Mouse (Mus musculus) megakaryocyte, adult 5-6 weeks (primary cell): ENCODE measurements around the gene Pdgfc. TPM values are rescaled to one million over a fixed set of nuclear protein-coding genes. Genes with fewer than 3 reads are reported as not detected.

ENCODE experiments used
- ATAC-seq: 2 replicates; pipeline ENCODE4 v1.8.0; 2016; ENCODE audit warnings: mild to moderate bottlenecking, inconsistent platforms; ENCODE audit not compliant: poor library complexity, severe bottlenecking
- total RNA-seq, 2 experiments: library from RNA; stranded (forward) in 1 of 2; stranded (reverse) in 1 of 2; fragments of 153-499, 151-499 nt in 1 of 2; fragments of 221-1000, 200-1000 nt in 1 of 2; gene quantifications; 2 replicates each; pipeline versions ENCODE4 v1.2.3 to v1.2.4; 2015 to 2017

The Pdgfc gene
- total RNA-seq, 2 experiments from 2014 or later: not detected

DNA sequence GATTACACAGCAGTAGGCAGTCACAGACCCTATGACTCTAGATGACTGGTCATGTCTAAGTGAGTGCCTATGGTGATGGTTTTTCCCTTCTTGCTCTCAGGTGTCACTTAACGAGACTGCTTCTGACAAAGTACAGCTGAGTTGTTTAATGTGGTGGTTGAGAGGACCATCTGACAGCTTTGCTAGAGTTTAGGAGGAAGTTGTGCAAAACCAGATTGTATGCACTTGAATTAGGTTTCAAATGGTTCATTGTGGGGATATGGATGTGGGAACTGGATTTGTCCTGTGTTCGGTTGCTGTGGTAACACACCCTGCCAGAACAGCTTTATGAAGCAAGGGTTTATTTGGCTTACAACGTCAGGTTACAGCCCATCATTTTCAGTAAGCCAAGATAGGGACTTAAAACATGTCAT is 112.9 kb downstream of the Pdgfc start:
- 0 out of 2 replicates have a peak, but pooled peaks have one; percentile 35 for ATAC-seq

DNA sequence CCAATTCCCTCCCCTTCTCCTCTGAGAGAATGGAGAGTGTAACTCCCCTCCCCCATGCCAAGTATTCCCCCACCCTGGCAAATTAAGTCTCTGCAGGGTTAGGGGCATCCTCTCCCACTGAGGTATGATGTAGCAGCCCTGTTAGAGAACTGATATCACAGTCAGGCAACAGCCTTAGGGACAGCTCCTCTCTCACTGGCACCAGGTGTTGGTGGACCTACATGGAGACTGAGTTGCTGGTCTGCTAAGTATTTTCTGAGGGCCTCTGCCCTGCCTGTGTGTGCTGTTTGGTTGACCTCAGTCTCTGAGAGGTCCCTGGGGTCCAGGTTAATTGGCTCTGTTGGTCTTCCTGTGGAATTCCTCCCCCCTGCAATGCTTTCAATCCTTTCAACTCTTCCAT is 114.0 kb downstream of the Pdgfc start:
- ATAC-seq: no peak

- ATAC-seq: no peak
Measured at GRCm38 (mm10) chr3:81154420-81154819, 118.2 kb downstream of the Pdgfc start.

DNA sequence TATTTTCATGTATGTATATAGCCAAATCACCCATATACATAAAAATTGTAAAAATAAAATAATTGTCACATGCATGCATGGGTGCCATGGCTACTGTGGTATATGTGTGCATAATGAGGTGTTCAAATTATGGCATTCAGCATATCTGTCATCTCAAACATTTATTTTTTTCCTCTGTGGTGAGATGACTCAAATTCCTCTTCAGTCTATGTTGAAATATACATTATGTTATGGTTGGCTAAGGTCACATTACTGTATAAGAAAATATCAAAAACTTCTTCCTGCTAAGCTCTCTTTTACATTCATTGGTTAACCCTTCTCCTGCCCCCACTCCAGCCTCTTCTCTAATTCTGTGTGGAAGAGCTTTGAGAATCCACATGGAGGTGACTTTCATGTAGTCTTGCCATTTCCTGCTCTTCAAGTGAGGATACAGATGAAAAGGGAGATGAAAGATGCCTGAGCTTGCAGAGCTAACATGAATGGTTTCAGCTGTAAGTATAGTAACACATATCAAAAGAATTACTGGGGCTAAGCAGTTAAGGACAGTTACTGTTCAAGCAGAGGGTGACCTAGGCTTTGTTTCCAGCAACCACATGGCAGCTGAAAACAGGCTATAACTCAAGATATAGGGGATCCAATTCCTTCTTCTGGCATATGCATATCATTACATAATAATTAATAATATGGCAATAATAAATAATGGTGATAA is 124.4 kb downstream of the Pdgfc start:
- ATAC-seq: no peak

GRCm38 (mm10) chr3:81162129-81162528 is 125.9 kb downstream of the Pdgfc start:
- no peak for ATAC-seq

GRCm38 (mm10) chr3:81164091-81164490 is 127.9 kb downstream of the Pdgfc start:
- ATAC-seq: no peak

- ATAC-seq: no peak
Measured at GRCm38 (mm10) chr3:81170073-81170809, 134.0 kb downstream of the Pdgfc start.

DNA sequence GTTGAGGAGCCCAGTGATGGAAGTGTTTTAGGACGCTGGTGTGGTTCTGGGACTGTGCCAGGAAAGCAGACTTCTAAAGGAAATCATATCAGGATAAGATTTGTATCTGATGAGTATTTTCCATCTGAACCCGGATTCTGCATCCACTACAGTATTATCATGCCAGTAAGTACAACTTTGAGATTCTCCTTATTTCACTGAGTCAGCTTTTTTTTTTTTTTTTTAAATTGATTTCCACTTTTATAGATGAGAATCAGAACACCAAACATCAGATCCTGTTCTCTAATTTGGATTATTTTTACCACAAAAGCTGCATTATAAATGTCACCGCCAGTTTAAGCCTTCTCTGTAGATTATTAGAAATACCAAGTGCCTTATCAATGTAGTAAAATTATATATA is 138.6 kb downstream of the Pdgfc start:
- ATAC-seq: no peak

GRCm38 (mm10) chr3:81181319-81182013 is 145.2 kb downstream of the Pdgfc start:
- ATAC-seq: no peak

DNA sequence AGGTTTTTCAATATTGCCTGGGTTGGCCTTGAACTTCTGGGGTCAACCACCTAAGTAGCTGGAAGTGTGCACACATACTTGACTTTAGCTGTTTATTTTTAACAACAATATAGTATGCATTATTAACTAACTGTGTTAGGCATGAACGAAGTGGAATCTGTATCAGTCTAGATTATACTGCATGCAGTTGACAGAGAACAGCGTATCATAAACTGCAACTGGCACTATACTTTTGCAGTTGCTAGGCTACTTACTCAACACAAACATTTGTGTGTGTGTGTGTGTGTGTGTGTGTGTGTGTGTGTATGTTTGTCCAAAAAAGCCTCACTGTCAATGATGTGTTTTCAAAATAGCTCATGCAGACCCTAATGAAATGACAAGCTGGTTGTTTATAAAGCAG is 160.7 kb downstream of the Pdgfc start:
- no peak for ATAC-seq

DNA sequence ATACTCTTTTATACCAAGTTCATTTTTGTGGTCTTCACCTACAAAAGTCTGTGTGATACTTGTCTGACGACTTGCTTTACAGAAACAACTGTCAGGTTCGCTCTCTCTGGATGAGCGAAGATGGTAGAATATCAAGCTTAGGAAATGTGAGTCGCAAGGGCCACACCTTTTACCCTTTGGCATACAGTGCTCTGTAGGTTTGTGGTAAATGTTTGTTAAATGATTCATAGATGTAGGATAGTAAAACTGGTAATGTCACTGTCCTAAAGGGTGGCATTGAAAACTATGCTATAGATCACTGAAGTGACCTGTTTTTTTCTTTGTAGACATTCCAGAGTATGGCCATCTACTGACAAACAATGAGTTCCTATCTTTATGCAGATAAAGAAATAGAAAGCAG is 161.4 kb downstream of the Pdgfc start:
- no peak for ATAC-seq

GRCm38 (mm10) chr3:81200647-81201046 is 164.4 kb downstream of the Pdgfc start:
- ATAC-seq: no peak

GRCm38 (mm10) chr3:81205201-81205600 is 169.0 kb downstream of the Pdgfc start:
- no peak for ATAC-seq

DNA sequence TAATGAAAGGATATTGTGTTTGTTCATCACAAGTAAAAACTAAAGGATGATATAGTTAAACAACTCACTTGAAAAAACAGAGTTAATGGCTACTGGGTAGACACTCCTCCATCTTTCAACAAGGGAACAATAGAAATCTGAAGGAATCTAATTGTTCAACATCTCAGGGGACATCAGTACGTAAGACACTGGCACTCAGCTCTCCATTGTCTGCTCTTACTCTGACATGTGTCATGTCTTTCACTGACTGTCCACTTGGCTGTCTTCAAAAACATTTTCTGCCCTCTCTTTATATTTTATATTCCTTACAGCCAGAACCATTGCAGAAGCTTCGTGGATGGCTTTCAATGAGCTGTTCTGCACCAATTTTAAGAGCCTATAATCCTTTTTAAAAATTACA is 172.0 kb downstream of the Pdgfc start:
- ATAC-seq: no peak

DNA sequence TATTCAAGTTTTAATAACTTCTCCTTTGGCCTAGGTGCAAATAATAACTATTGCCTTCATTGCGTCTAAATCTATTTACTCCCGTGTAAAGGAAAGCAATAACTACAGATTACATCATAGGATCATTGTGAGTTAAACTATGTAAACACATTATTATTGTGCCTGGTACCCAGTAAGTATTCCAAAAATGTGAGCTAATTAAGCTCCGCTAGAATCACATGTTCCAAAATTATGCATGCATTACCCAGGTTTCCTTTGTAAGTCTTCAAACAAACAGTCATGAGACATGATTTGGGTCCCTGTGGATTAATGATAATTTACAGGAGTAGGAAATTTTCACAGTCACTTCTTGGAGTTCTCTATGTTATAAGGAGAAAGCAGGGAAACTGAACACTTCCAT is 174.9 kb downstream of the Pdgfc start:
- no peak for ATAC-seq

DNA sequence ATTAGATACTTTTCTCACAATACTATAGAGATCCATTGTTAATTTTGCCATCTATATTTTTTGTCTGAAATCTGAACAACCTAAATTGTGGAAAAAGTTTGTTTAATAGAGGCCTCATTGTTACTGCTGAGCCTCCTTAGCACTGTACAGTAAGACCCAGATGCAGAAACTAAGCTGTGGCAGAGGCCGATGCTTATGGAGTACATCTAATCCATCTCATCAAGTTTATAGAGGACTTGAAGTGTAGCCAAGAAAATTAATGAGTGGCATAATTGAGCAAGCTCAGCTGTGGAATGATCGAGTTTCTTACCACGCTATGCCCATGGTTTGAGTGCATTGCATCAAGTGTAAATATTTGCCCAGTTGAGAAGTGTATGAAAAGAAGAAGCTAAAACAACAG is 175.4 kb downstream of the Pdgfc start:
- ATAC-seq: no peak

GRCm38 (mm10) chr3:81215547-81216118 is 179.4 kb downstream of the Pdgfc start:
- ATAC-seq: no peak

DNA sequence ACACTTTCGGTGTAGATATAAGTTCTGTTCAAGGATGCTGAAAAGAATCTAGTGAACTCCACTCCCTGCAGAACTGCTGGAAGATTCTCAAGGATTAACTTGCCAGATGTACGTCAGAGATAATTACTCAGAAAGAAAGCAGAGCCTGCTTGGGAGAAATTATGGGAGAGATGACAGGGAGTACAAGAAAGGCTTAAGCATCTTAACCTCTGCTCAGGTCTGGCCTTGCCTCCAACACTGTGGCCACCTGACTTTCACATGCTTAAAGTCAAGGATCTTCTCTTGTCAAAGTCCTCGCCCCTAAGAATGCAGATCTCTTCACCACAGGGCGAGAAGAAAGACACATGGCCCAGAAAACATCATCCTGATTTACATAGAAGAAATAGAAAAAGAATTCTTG is 185.5 kb downstream of the Pdgfc start:
- ATAC-seq: no peak

DNA sequence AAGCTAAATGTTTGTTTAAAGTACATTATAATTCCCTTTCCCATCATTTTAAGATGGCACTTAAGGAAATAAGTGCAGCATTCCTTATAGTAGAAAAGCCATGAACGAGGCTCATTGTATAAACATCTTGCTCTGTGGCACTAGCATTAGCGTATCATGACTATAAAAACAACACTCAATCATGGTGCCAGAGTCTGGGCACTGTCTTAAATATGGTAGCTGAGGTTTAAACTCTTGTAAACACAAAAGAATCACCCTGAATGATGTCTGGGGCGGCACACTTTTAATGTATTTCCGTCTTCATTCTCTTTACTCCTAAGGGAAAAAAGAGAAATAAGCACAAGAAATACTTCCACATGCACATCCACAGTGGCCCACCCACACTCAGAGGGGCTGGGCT is 192.1 kb downstream of the Pdgfc start:
- no peak for ATAC-seq

DNA sequence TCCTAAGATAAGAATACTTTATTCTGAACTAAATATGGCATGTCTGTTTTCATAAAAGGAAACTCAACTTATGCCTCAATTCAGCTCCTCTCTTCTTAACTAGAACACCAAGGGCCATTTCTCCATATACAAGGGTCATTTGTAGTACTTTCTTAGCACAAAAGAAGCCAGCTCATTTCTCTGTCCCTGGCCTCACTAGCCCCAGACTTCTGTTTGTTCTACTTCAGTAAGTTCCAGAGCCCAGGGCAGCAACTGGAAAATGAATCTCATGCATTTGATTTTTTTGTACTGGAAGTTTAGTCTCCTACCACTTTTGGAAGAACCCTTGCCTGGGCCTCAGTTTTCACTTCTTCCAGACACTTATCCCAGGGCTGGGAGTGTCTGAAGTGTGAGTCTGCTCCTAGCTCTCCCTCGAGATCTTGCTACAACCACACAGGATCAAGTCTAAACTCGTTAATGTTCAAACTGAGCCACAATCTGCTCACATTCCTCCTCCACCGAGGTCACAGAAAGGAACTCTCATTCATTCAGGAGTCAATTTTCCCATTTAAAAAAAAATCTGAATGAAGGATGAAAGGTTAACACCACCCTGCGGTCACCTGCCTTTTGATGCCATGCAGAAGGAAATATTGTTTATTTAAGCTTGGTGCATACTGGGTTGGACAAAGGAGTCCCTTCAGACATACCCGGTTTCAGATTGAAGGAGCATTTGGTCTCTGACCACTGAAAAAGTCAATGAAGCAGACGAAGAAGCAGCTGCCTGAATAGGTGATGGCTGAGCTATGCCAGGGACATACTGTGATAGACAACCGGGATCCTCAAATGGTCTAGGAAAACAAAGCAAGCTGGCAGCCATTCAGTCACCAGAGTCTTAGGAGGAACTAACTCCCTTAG is 206.7 kb downstream of the Pdgfc start:
- ATAC-seq: no peak

- ATAC-seq: no peak
Measured at GRCm38 (mm10) chr3:81243591-81243990, 207.4 kb downstream of the Pdgfc start.
